Mouse (Mus musculus) testis, adult 2 months (tissue): ENCODE measurements around the gene Cnnm1. TPM values are rescaled to one million over a fixed set of nuclear protein-coding genes. Genes with fewer than 3 reads are reported as not detected.

Experiments
- H3K27ac ChIP-seq: fragments of 200-500 bp; 2 replicates; pipeline ENCODE4 v1.5.1; 2012; ENCODE audit warnings: low read depth, low read length; ENCODE audit not compliant: control insufficient read depth, insufficient read depth
- H3K27me3 ChIP-seq: fragments of 200-500 bp; 2 replicates; pipeline ENCODE4 v1.6.1; 2012; ENCODE audit warnings: mild to moderate bottlenecking, low read length, moderate library complexity; ENCODE audit not compliant: control insufficient read depth, insufficient read depth
- H3K36me3 ChIP-seq: fragments of 200-500 bp; 2 replicates; pipeline ENCODE4 v1.6.1; 2012; ENCODE audit warnings: mild to moderate bottlenecking, low read length; ENCODE audit not compliant: control insufficient read depth, insufficient read depth
- H3K4me1 ChIP-seq: fragments of 200-500 bp; 2 replicates; pipeline ENCODE4 v1.6.1; 2012; ENCODE audit warnings: low read length; ENCODE audit not compliant: control insufficient read depth, insufficient read depth
- H3K4me3 ChIP-seq: fragments of 200-500 bp; 2 replicates; pipeline ENCODE4 v1.5.1; 2012; ENCODE audit warnings: low read depth, mild to moderate bottlenecking, low read length, moderate library complexity, mixed read lengths; ENCODE audit not compliant: control insufficient read depth
- CTCF ChIP-seq: fragments of 200-500 bp; IDR thresholded peaks from 2 replicates; pipeline ENCODE4 v1.5.1; 2012; ENCODE audit warnings: low read depth, mild to moderate bottlenecking, inconsistent platforms, low read length, moderate library complexity; ENCODE audit not compliant: control insufficient read depth, insufficient read depth, insufficient replicate concordance
- POLR2A ChIP-seq: fragments of 200-500 bp; IDR thresholded peaks from 2 replicates; pipeline ENCODE4 v1.6.1; 2012; ENCODE audit warnings: low read depth, mild to moderate bottlenecking, inconsistent platforms, low read length, moderate library complexity; ENCODE audit not compliant: control insufficient read depth
- polyA plus RNA-seq: library from polyadenylated mRNA; depleted of rRNA; stranded (reverse); fragments of >200 nt; gene quantifications from 2 replicates; pipeline ENCODE4 v1.2.3, GENCODE M21; 2012; rRNA removed

The Cnnm1 gene
- polyA plus RNA-seq, 1 experiment: 3.9 TPM

DNA sequence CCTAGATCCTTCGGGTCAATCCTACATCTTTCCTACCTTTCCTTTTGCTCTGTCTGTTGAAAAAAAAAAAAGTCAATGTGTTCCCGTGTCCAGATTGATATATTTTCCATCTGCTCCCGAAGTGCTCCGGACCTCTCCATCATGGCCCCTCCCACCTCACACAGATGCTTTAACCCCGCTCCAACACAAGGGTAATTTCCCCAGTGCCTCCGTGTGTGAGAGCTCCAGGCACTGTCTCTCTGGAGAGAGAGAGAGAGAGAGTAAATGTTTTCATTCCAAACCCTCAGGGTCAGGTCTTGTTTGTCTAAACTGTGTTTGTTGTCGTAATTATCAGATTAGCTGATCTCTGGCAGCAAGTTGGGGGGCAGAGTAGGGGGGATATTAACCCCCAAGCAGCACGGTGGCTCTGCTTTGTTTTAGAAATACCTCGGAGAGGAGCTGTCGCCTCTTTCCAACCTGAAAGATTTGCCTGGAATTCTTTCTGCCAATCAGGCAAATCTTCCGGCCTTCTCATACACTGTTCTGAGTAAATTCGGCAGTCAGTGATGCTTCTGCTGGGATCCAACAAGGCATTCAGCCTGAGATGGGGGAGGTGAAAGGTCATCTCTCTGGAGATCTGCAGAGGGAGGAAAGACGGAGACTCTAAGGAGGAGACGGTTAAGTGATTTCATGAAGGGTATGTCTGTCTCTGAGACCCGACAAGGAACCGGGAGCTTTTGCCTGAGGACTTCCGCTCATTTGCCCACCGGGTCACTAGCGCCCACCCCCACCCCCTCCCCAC lies 106.3 kb downstream of the Cnnm1 start:
- TF ChIP-seq POLR2A: no peak
- TF ChIP-seq CTCF: no peak
- H3K27me3 ChIP-seq: no peaks in the 10 kb centered on the region
- H3K27ac ChIP-seq: no peak overlapping the region
- peak overlapping the region; percentile 11; the same call in 1 of the 2 replicates for H3K4me3 ChIP-seq
- no peaks in the 10 kb centered on the region for H3K36me3 ChIP-seq
- H3K4me1 ChIP-seq: peaks cover 2% of the 10 kb centered on the region

Other genes starting within 250 kb of the Cnnm1 start
- gene Hpse2, start 52.1 kb upstream of the Cnnm1 start, polyA plus RNA-seq: 1.3 TPM in 2 replicates
- gene Got1, start 84.2 kb downstream of the Cnnm1 start, polyA plus RNA-seq: 13.4 and 14.2 TPM in 2 replicates
- gene Nkx2-3, start 171.9 kb downstream of the Cnnm1 start, polyA plus RNA-seq: 0.06 TPM in 1 of 2 replicates, not detected in the other
- 101 and 103 TPM in 2 replicates for gene Slc25a28, start 234.4 kb downstream of the Cnnm1 start, polyA plus RNA-seq
- 1.5 and 1.6 TPM in 2 replicates for gene Entpd7, start 249.2 kb downstream of the Cnnm1 start, polyA plus RNA-seq